Mouse (Mus musculus) G1E (cell line): Measurements from ENCODE around the gene Gm48551. TPM values are rescaled to one million over a fixed set of nuclear protein-coding genes. Genes with fewer than 3 reads are reported as not detected.

Experiments
- ATAC-seq: 2 replicates; pipeline ENCODE4 v1.8.0; 2016; ENCODE audit warnings: mild to moderate bottlenecking; ENCODE audit not compliant: insufficient number of reproducible peaks, poor library complexity, low FRiP score, severe bottlenecking; ENCODE audit errors: extremely low read depth
- DNase-seq: peaks from one replicate; pipeline ENCODE4 v3.0.0; 2012; ENCODE audit warnings: low spot score
- H3K27me3 ChIP-seq: 2 replicates; pipeline ENCODE4 v1.6.1; 2012; ENCODE audit warnings: mild to moderate bottlenecking, low read length, inconsistent platforms; ENCODE audit not compliant: insufficient read depth
- H3K36me3 ChIP-seq: replicated peaks from 2 replicates; pipeline ENCODE3; 2012; ENCODE audit warnings: mild to moderate bottlenecking, inconsistent platforms
- H3K4me1 ChIP-seq: 2 replicates; pipeline ENCODE4 v1.6.1; 2012; ENCODE audit warnings: low read depth, low read length, inconsistent platforms, mixed read lengths; ENCODE audit not compliant: insufficient read depth
- H3K4me3 ChIP-seq: 2 replicates; pipeline ENCODE4 v1.5.1; 2012; ENCODE audit warnings: low read depth, mild to moderate bottlenecking, inconsistent platforms, low read length, moderate library complexity, mixed read lengths
- H3K9me3 ChIP-seq: replicated peaks from 2 replicates; pipeline ENCODE4 v1.6.1; 2012; ENCODE audit warnings: inconsistent platforms
- CTCF ChIP-seq: IDR thresholded peaks from 2 replicates; pipeline ENCODE4 v1.5.1; 2012; ENCODE audit warnings: low read depth, low read length, inconsistent platforms, mixed read lengths
- GATA1 ChIP-seq: IDR thresholded peaks from 2 replicates; pipeline ENCODE4 v1.6.1; 2012; ENCODE audit warnings: borderline replicate concordance, low read length, inconsistent platforms, mixed read lengths
- GATA2 ChIP-seq: IDR thresholded peaks from 2 replicates; pipeline ENCODE4 v1.6.1; 2012; ENCODE audit warnings: low read depth, low read length, inconsistent platforms, borderline replicate concordance
- POLR2AphosphoS5 ChIP-seq: IDR thresholded peaks from 2 replicates; pipeline ENCODE4 v1.6.1; 2012; ENCODE audit warnings: low read depth, low read length, inconsistent platforms; ENCODE audit not compliant: insufficient replicate concordance
- TAL1 ChIP-seq: conservative IDR thresholded peaks from 2 replicates; pipeline ENCODE4 v1.6.1; 2012; ENCODE audit warnings: low read depth, low read length, inconsistent platforms, mixed read lengths
- polyA plus RNA-seq: library from polyadenylated mRNA; stranded (reverse); fragments of >175 nt; gene quantifications from 2 replicates; pipeline ENCODE4 v1.2.3, GENCODE M21; 2012
- total RNA-seq, 2 experiments: library from RNA; stranded (forward) in 1 of 2; stranded (reverse) in 1 of 2; fragments of 200-1000 nt in 1 of 2; fragments of >200 nt in 1 of 2; fragmentation: Nextera tagmentation in 1 of 2; gene quantifications; 2 replicates each; pipeline ENCODE4 v1.2.3; 2014 to 2017

Gene Gm48551
- total and polyA plus RNA-seq, 3 experiments, result 0.72 to 2.6 (median 1.1) TPM

GRCm38 (mm10) chr10:81389801-81390677, 5.8 kb downstream of the Gm48551 start:
- peaks cover 68% of the 10 kb centered on the region for H3K4me1 ChIP-seq
- no peak overlapping the region for H3K4me3 ChIP-seq
- TF ChIP-seq POLR2AphosphoS5 (no peak), GATA2 (no peak), TAL1 (no peak), GATA1 (no peak), CTCF (peak; percentile 99)
- peaks cover 77% of the 10 kb centered on the region for H3K36me3 ChIP-seq
- ATAC-seq (peak; percentile 54), DNase-seq (peak; percentile 74)
- H3K9me3 ChIP-seq, result no peaks in the 10 kb centered on the region
- peaks cover 2% of the 10 kb centered on the region; the same call in 1 of the 2 replicates for H3K27me3 ChIP-seq

- TF ChIP-seq POLR2AphosphoS5, result no peak
- TF ChIP-seq GATA2, result no peak
- no peak for TF ChIP-seq CTCF
- no peak for TF ChIP-seq TAL1
- TF ChIP-seq GATA1, result no peak
- DNase-seq, result no peak
- peaks cover 62% of the 10 kb centered on the region for H3K4me1 ChIP-seq
- no peak overlapping the region for H3K4me3 ChIP-seq
- H3K36me3 ChIP-seq, result peaks cover 72% of the 10 kb centered on the region
- ATAC-seq, result no peak
- H3K27me3 ChIP-seq, result peaks cover 2% of the 10 kb centered on the region; the same call in 1 of the 2 replicates
- H3K9me3 ChIP-seq, result no peaks in the 10 kb centered on the region
Measured at GRCm38 (mm10) chr10:81390678-81390965, 6.4 kb downstream of the Gm48551 start.

GRCm38 (mm10) chr10:81392270-81392669, 8.0 kb downstream of the Gm48551 start:
- H3K27me3 ChIP-seq, result peaks cover 8% of the 10 kb centered on the region; the same call in 1 of the 2 replicates
- peaks cover 56% of the 10 kb centered on the region for H3K36me3 ChIP-seq
- no peak for ATAC-seq
- H3K9me3 ChIP-seq, result no peaks in the 10 kb centered on the region
- H3K4me3 ChIP-seq, result no peak overlapping the region
- no peak for TF ChIP-seq GATA1
- no peak for TF ChIP-seq POLR2AphosphoS5
- no peak for TF ChIP-seq TAL1
- no peak for TF ChIP-seq GATA2
- no peak for TF ChIP-seq CTCF
- DNase-seq, result no peak
- peaks cover 45% of the 10 kb centered on the region for H3K4me1 ChIP-seq

GRCm38 (mm10) chr10:81392781-81393185, 8.5 kb downstream of the Gm48551 start, which contains the start of gene Smim24:
TSS of gene Smim24 (plus strand) at chr10:81393051.
- no peak for TF ChIP-seq TAL1
- TF ChIP-seq POLR2AphosphoS5, result no peak
- no peak for TF ChIP-seq GATA2
- TF ChIP-seq CTCF, result no peak
- TF ChIP-seq GATA1, result no peak
- Histone ChIP-seq H3K9me3 (no peaks in the 10 kb centered on the region), H3K27me3 (peaks cover 13% of the 10 kb centered on the region; the same call in 1 of the 2 replicates), H3K36me3 (peaks cover 51% of the 10 kb centered on the region), H3K4me3 (peak within 1 kb of the TSS; percentile 44; the same call in 1 of the 2 replicates), H3K4me1 (peaks cover 40% of the 10 kb centered on the region)
- ATAC-seq (no peak), DNase-seq (no peak)

GRCm38 (mm10) chr10:81393456-81394063, 9.3 kb downstream of the Gm48551 start:
- H3K4me3 ChIP-seq, result peak overlapping the region; percentile 44; the same call in 1 of the 2 replicates

GRCm38 (mm10) chr10:81395127-81395526, 10.9 kb downstream of the Gm48551 start:
- no peaks in the 10 kb centered on the region for H3K9me3 ChIP-seq
- no peak overlapping the region for H3K4me3 ChIP-seq
- H3K36me3 ChIP-seq, result peaks cover 35% of the 10 kb centered on the region
- peaks cover 23% of the 10 kb centered on the region for H3K4me1 ChIP-seq
- DNase-seq (no peak), ATAC-seq (no peak; the same call in 1 of the 2 replicates)
- TF ChIP-seq CTCF (peak; percentile 99), POLR2AphosphoS5 (no peak)
- peaks cover 23% of the 10 kb centered on the region; the same call in 1 of the 2 replicates for H3K27me3 ChIP-seq

More at GRCm38 (mm10) chr10:81393456-81394063, 9.3 kb downstream of the Gm48551 start:
- TF ChIP-seq CTCF (no peak), TAL1 (no peak), POLR2AphosphoS5 (no peak), GATA2 (no peak), GATA1 (no peak)
- H3K27me3 ChIP-seq, result peaks cover 15% of the 10 kb centered on the region; the same call in 1 of the 2 replicates
- H3K4me1 ChIP-seq, result peaks cover 35% of the 10 kb centered on the region
- H3K9me3 ChIP-seq, result no peaks in the 10 kb centered on the region
- no peak for DNase-seq
- ATAC-seq, result no peak
- peaks cover 43% of the 10 kb centered on the region for H3K36me3 ChIP-seq
